Mouse (Mus musculus) adrenal gland, adult 2 months (tissue): ENCODE results near the gene Mrpl16. TPM values are rescaled to one million over a fixed set of nuclear protein-coding genes. Genes with fewer than 3 reads are reported as not detected.

Experiments
- DNase-seq: peaks from one replicate; pipeline ENCODE4 v3.0.0; 2021
- polyA plus RNA-seq: library from polyadenylated mRNA; depleted of rRNA; stranded (reverse); fragments of >200 nt; gene quantifications from 2 replicates; pipeline ENCODE4 v1.2.3, GENCODE M21; 2012
- total RNA-seq, 2 experiments: library from RNA; stranded (reverse); gene quantifications; 2 replicates each; pipeline ENCODE4 v1.2.3; 2021

Mrpl16 gene
- total and polyA plus RNA-seq, 3 experiments: 10.6 to 75.6 (median 56.9) TPM

- DNase-seq: no peak
These were observed 34.2 kb downstream of the Mrpl16 start for GRCm38 (mm10) chr19:11804423-11804822.

- DNase-seq: no peak
These were observed 37.1 kb downstream of the Mrpl16 start for GRCm38 (mm10) chr19:11807251-11807650.

DNA sequence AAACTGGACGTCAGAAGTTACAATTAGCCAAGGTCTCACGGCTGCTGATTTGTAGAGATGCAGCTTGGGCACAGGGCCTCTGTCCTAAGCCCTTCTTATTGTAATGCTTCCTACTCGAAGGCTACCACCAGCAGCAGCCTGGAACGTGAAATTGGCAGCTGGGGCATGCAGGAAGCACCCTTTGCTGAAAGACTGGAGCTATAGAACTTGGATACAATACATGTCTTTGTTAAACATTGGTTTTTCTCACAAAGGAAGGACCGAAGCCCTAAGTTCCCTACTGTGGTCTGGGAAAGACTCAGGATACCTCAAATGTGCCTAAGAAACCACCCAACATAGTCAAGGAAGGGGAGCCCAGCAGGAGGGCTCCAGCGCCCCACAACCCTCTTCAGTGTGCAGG is 37.6 kb downstream of the Mrpl16 start:
- DNase-seq: no peak

- no peak for DNase-seq
These were observed 38.3 kb downstream of the Mrpl16 start for GRCm38 (mm10) chr19:11808452-11808851.

DNA sequence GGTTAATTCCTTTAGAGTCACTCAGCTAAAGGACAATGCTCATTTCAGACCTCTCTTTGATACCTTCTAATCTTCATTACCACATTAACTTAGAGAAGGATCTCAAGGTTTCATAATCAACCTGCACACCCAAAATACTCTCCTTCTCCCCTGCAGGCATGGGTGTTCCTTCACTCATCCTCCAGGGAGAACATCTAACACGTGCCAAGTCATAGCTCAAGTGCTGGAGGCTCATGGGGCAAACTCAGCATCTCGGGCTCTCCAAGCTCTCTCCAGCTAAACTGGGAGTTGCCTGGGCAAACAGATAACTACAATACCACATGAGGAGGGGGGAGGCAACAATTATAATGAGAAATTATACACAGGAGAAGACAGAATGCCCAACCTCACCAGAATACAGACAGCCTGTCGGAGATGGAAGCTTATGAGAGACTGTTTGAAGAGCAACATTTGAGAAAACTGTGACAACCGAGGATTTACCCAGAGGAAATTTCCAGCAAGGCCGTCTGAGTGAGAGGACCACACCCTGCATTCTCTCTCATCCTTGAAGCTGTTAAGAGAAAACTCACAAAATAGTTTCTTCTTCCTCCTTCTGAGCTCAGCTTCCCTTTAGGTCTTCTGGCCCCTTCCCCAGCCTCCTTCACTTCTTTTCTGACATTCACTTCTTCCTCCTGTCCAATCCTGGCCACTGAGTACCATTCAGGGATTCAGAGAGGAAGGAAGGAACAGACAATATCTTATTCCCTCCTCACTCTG is 40.0 kb downstream of the Mrpl16 start:
- no peak for DNase-seq

DNA sequence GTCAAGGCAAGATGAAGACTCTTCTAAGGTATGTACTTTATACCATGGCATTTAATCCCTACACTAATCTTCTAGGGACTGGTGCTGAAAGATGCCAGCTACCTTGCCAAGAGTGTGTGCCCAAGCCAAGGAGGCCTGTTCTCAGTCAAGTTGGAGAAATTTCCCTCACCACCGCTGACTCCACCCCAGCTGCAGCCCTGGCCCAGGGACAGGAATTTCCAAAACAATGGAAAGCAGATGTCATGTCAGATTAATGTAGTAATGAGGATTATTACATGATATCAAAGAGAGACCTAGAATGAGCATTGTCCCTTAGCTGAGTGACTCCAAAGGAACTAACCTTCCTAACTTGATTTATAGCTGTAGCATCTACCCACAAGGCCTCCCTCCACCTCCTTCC is 40.7 kb downstream of the Mrpl16 start:
- DNase-seq: peak; percentile 38

DNA sequence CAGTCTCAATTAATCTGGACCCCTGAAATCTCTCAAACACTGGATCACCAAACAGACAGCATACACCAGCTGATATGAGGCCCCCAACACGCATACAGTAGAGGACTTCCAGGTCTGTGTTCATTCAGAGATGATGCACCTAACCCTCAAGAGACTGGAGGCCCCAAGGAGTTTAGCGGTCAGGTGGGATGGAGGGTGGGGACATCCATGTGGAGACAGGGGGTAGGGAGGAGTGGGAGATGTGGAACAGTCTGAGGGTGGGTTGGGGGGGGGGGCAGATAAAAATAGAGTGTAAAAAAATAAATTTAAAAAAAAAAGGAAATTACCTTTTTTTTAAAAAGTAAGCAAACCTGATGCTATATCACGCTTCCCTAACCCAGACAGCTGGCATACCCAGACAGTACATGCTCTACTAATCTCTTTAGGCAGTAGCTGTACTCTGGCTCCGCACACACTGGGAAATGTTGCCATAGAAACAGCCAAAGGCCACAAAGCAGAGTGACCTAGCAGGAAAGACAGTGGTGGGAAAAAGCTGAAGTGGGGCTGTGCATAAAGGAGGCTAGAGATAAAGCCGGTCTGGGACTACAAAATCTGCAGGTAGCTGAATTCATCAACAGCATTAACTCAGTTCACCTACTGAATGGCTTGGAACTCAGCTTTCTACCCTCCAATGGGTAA is 41.6 kb downstream of the Mrpl16 start:
- DNase-seq: peak; percentile 10

DNA sequence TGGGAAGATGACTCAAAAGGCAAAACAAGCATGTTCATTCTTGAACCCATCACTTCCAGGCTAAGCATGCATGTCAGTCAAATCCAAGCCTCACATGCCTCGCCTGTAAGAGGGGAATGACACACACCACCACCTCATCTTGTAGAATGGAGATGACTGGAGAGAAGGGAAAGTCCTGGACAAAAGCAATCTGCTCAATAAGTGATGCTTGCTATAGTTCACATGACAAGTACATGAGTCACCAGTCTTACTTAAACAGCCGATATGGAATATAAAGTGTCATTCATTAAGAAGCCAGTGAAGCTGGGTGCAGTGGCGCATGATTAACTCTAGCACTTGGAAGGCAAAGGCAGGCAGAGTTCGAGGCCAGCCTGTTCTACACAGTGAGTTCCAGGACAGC is 42.9 kb downstream of the Mrpl16 start:
- no peak for DNase-seq

DNA sequence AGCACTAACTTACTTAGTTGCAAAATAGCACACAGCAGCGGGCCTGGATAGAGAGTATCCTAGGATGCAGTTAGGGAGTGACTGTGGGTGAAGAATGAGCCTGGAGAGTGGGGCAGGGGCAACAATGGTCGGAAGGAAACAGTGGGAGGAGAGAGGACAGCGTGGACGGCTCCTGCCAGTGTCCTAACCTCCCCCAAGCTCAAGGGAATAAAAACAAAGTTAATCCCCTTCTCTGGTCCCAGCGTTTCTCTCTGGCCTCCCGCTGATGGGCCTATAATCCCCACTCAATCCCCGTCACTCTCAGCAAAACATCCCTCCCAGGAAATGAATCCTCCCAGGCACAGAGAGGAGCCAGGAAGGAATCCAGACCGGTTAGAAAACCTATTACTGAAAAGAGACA is 43.5 kb downstream of the Mrpl16 start:
- peak; percentile 9 for DNase-seq

DNA sequence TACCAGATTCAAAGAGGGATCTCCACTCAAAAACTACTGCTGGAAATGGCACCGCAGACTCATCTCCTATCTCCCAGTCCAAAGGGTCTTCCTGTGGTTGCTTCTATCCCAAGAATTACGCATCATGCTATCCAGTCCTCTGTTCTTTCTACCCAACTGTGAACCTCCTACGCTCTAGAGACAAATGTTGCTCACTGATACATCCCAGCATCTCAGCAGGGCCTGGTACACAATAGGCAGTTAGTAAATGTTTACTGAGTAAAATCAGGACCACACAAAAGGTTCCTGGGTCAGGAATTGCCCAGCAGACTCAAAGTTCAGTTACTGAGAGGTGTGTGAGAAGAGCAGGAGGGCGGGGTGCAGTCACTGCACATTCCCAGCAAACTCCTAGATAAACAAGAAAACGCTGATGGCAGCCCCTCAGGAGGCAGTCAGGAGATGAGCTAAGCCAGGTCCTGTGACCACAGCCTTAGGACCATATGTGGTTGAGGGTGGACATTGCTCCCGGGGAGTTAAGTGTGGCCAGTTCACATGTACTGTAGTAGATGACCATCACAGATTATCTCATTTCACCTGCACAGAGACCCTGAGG is 44.6 kb downstream of the Mrpl16 start:
- no peak for DNase-seq

DNA sequence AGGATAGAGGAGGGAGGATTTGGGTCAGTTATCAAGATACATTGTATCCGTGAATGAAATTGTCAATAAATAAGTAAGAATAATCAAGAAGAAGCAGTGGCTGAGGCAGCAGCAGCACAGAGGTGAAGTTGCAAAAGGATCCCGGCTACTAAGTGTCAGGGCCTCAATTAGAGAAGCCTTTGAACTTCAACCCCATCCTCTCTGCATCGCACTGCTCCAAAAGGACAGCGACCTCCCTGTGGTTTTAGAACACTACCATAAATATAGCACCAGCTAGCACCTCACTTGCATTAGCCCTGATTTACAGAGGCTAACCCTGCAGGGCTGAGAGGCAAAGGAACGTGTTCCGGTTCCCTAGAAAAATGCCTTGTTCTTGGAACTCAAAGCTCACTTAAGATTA is 46.5 kb downstream of the Mrpl16 start:
- no peak for DNase-seq

- no peak for DNase-seq
These were observed 47.4 kb downstream of the Mrpl16 start for GRCm38 (mm10) chr19:11817586-11817985.

GRCm38 (mm10) chr19:11818199-11819142 is 48.3 kb downstream of the Mrpl16 start:
- peak; percentile 85 for DNase-seq

DNA sequence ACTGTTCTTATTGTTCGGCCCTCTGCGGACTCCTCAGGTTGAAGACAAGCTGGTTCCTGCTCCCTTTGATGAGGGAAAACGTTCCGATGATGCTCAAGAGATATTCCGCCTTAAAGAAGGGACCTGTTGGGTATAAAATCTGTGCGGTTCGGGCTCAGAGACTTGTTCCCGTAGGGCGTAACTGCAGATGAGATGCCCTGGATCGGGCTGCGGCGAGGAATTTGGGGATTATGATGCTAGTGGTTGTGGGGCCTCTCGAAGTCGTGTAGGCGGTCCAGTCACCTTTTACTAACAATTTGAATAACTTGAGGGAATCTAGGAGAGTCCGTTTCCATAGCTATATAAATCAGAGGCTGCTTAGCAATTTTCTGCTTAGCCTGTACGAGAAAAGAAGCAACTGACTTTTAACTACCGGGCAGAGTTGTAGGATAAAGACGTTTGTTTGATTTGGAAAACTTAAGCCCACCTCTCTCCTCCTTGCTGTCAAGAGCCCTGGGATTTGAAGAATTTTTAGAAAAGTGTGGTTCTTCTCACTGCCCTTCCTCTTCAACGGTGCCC is 49.0 kb downstream of the Mrpl16 start, which contains the start of gene Stx3:
Gene Stx3 (minus strand): TSS at position 261 of the 558 bp plus-strand sequence.
- DNase-seq: peak; percentile 17

DNA sequence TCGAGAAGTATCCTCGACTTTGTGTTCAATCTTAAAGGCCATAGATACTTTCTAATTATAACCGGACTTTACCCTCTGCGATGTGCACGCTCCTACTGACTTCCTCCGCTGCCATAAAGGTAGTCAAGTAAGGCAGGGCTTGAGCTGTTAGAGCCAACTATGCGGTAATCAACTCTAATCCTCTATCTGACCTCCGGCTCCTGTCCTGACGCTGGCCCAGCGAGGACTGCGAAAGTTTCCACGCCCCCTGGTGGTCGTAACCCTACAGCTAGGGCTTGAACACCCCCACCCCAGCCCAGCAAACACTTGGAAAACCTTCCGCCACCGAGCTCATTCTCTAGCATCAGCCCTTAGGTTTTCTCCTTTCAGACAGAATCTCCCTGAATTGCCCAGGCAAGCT is 49.6 kb downstream of the Mrpl16 start:
- DNase-seq: peak; percentile 83

DNA sequence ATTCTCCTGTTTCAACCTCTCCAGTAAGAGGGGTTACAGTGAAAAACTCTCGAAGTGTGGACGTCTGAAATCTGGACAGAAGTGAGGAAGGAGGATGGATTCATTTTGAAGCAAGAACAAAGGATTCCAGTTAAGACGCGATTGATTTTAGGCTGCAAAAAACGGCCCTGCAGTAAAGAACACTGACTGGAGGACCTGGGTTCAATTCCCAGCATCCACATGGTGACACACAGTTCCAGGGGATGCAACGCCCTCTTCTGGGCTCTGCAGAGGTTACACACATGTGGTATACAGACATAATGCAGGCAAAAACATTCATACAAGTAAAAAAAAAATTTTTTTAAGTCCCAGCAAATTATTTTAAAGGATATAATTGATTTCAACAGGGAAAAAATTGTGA is 50.0 kb downstream of the Mrpl16 start:
- no peak for DNase-seq

GRCm38 (mm10) chr19:11823346-11824065 is 53.3 kb downstream of the Mrpl16 start:
- no peak for DNase-seq
